ENCODE assay signal across 18 mouse cellular contexts in genomic region chr9:44626268-44626667, GRCm38 (mm10). TPM values are rescaled to one million over a fixed set of nuclear protein-coding genes. Genes with fewer than 3 reads are reported as not detected.
"Had no signal": no experiment of that assay in that cellular context is flagged by ENCODE, and none has a peak within 500 bp of the region (broad histone marks: within the 10 kb centered on the region; RNA-seq: fewer than 3 reads in every experiment).

No protein-coding gene starts in this region.

- H3K4me1 ChIP-seq: limb, embryonic 10.5 days; neural tube, embryonic 15.5 days had no signal

- H3K9me3 ChIP-seq: limb, embryonic 10.5 days; neural tube, embryonic 15.5 days had no signal

- H3K4me2 ChIP-seq: lung, embryonic 14.5 days; neural tube, embryonic 15.5 days had no signal

- H3K9ac ChIP-seq: lung, embryonic 14.5 days; neural tube, embryonic 15.5 days had no signal

- H3K4me3 ChIP-seq: left cerebral cortex, adult 2 months; limb, embryonic 10.5 days; myocyte; neural tube, embryonic 15.5 days had no signal

- H3K27me3 ChIP-seq: neural tube, embryonic 15.5 days had no signal

- DNase-seq: kidney, adult 8-10 months; kidney, postnatal 25 days; lung, embryonic 14.5 days; lung, postnatal 10 days; midbrain, embryonic 14.5 days; right cerebral cortex, adult 18-20 months; right cerebral cortex, postnatal 25 days; thymus, postnatal 14 days had no signal

- ATAC-seq: intestine, embryonic 16.5 days had no signal

- H3K27ac ChIP-seq: left cerebral cortex, adult 2 months; limb, embryonic 10.5 days; neural tube, embryonic 15.5 days had no signal

RNA-seq across cellular contexts. Expression of gene Treh, which starts 46.8 kb away (rescaled TPM):
- total RNA-seq: layer of hippocampus, postnatal 25 days; left cerebral cortex, postnatal 14 days had no signal
- polyA plus RNA-seq: limb, embryonic 10.5 days; limb, embryonic 14.5 days; lung, embryonic 14.5 days; midbrain, embryonic 14.5 days; neural tube, embryonic 11.5 days; neural tube, embryonic 15.5 days; stomach, embryonic 16.5 days had no signal
